Mouse (Mus musculus) myocyte (in vitro differentiated cells): ENCODE measurements at regions not wholly inside any gene's neighbourhood (a gene's known extent, or its start where the extent isn't known, plus 50 kb on each side); places are given as distances from the start of the nearest gene placed in this dataset.

Experiments
- H3K27me3 ChIP-seq: one replicate; pipeline ENCODE4 v1.6.1; 2011; ENCODE audit not compliant: control insufficient read depth, insufficient read depth, insufficient read length
- H3K36me3 ChIP-seq: one replicate; pipeline ENCODE4 v1.6.1; 2011; ENCODE audit not compliant: control insufficient read depth, insufficient read depth
- H3K4me2 ChIP-seq: one replicate; pipeline ENCODE4 v1.6.1; 2011; ENCODE audit warnings: low read depth, control low read depth
- H3K4me3 ChIP-seq: one replicate; pipeline ENCODE4 v1.5.1; 2011; ENCODE audit warnings: mild to moderate bottlenecking, control low read depth, moderate library complexity
- H3K79me2 ChIP-seq: one replicate; pipeline ENCODE4 v1.6.1; 2011; ENCODE audit not compliant: control insufficient read depth, insufficient read depth
- H3ac ChIP-seq: one replicate; pipeline ENCODE4 v1.6.1; 2011; ENCODE audit not compliant: control insufficient read depth, insufficient read length
- CEBPB ChIP-seq: IDR thresholded peaks from 2 replicates; pipeline ENCODE4 v1.6.1; 2011; ENCODE audit warnings: mild to moderate bottlenecking, moderate library complexity; ENCODE audit not compliant: poor library complexity, insufficient read depth, severe bottlenecking
- E2F4 ChIP-seq: IDR thresholded peaks from one replicate; pipeline ENCODE4 v1.6.1; 2011; ENCODE audit warnings: mild to moderate bottlenecking, control low read depth, moderate library complexity; ENCODE audit not compliant: insufficient read depth
- MAX ChIP-seq: IDR thresholded peaks from one replicate; pipeline ENCODE4 v1.6.1; 2011; ENCODE audit warnings: low read depth, mild to moderate bottlenecking, control low read depth
- MYOD1 ChIP-seq, 3 experiments: IDR thresholded peaks; one replicate each; pipeline ENCODE4 v1.6.1; 2011; ENCODE audit warnings: control low read depth in 2 of 3, low read depth in 2 of 3, mild to moderate bottlenecking in 2 of 3, moderate library complexity in 1 of 3; ENCODE audit not compliant: insufficient read length in 2 of 3, control insufficient read depth in 1 of 3
- MYOG ChIP-seq, 3 experiments: IDR thresholded peaks; one replicate each; pipeline ENCODE4 v1.6.1; 2011; ENCODE audit warnings: control low read depth in 2 of 3, low read depth in 2 of 3, mild to moderate bottlenecking in 2 of 3; ENCODE audit not compliant: insufficient read length in 2 of 3, control insufficient read depth in 1 of 3, insufficient read depth in 1 of 3
- POLR2A ChIP-seq: IDR thresholded peaks from one replicate; pipeline ENCODE4 v1.6.1; 2011; ENCODE audit warnings: low read depth, mild to moderate bottlenecking, control low read depth, moderate library complexity; ENCODE audit not compliant: insufficient read length
- POLR2AphosphoS2 ChIP-seq: IDR thresholded peaks from one replicate; pipeline ENCODE4 v1.6.1; 2011; ENCODE audit warnings: low read depth, control low read depth; ENCODE audit not compliant: insufficient read length
- REST ChIP-seq: IDR thresholded peaks from one replicate; pipeline ENCODE4 v1.6.1; 2011; ENCODE audit warnings: mild to moderate bottlenecking, control low read depth, moderate library complexity; ENCODE audit not compliant: insufficient read depth, insufficient read length
- SRF ChIP-seq: IDR thresholded peaks from one replicate; pipeline ENCODE4 v1.6.1; 2011; ENCODE audit warnings: low read depth; ENCODE audit not compliant: control insufficient read depth, insufficient read length
- TCF12 ChIP-seq: IDR thresholded peaks from one replicate; pipeline ENCODE4 v1.6.1; 2011; ENCODE audit warnings: mild to moderate bottlenecking, control low read depth; ENCODE audit not compliant: poor library complexity, insufficient read depth, severe bottlenecking
- TCF3 ChIP-seq: IDR thresholded peaks from one replicate; pipeline ENCODE4 v1.6.1; 2011; ENCODE audit warnings: low read depth, control low read depth; ENCODE audit not compliant: insufficient read length
- USF1 ChIP-seq: IDR thresholded peaks from one replicate; pipeline ENCODE4 v1.6.1; 2011; ENCODE audit warnings: low read depth, mild to moderate bottlenecking, control low read depth, moderate library complexity

DNA sequence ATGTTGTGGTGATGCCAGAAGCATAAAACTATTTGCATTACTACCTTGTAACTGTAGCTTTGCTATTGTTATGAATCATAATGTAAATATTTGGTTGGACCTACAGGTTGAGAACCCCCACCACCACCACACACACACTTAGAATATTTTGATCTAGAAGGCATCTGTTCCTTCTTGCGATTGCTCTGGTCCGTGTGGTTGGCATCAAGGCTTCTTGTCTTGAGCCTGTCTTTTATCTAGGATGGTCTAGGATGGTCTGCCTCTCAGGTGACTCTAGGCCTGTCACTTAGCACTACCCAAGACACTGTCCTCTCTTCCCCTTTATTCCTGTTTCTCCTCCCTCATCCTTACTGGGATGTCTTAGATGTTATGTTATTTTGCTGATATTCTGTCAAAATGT, 76.6 kb upstream of the Jade1 start:
- Histone ChIP-seq H3K36me3 (no peaks in the 10 kb centered on the region), H3K4me2 (no peak overlapping the region), H3ac (no peak overlapping the region), H3K4me3 (no peak overlapping the region), H3K79me2 (no peaks in the 10 kb centered on the region), H3K27me3 (no peaks in the 10 kb centered on the region)
- TF ChIP-seq SRF, result no peak
- TF ChIP-seq MYOD1 (IDR thresholded peaks at IDR 0.05; ENCODE audit: control insufficient read depth in 1 of 3, insufficient read length in 2 of 3, low read depth in 2 of 3), result no peak
- TF ChIP-seq TCF12, result no peak
- TF ChIP-seq REST, result no peak
- no peak for TF ChIP-seq USF1
- TF ChIP-seq POLR2A, result no peak

GRCm38 (mm10) chr3:41476516-41476915, 79.0 kb upstream of the Jade1 start:
- H3K79me2 ChIP-seq, result no peaks in the 10 kb centered on the region
- TF ChIP-seq CEBPB (no peak), MYOG (IDR thresholded peaks at IDR 0.05; ENCODE audit: control insufficient read depth in 1 of 3, insufficient read depth in 1 of 3, insufficient read length in 2 of 3, low read depth in 2 of 3) (no peak)
- no peaks in the 10 kb centered on the region for H3K36me3 ChIP-seq
- H3ac ChIP-seq, result no peak overlapping the region
- H3K4me2 ChIP-seq, result no peak overlapping the region
- H3K27me3 ChIP-seq, result no peaks in the 10 kb centered on the region
- H3K4me3 ChIP-seq, result no peak overlapping the region

- Histone ChIP-seq H3K27me3 (no peaks in the 10 kb centered on the region), H3K4me2 (no peak overlapping the region), H3ac (no peak overlapping the region), H3K79me2 (no peaks in the 10 kb centered on the region), H3K4me3 (no peak overlapping the region), H3K36me3 (no peaks in the 10 kb centered on the region)
- TF ChIP-seq CEBPB (no peak), POLR2A (no peak), USF1 (no peak), TCF12 (no peak), MYOG (IDR thresholded peaks at IDR 0.05; ENCODE audit: control insufficient read depth in 1 of 3, insufficient read depth in 1 of 3, insufficient read length in 2 of 3, low read depth in 2 of 3) (no peak), REST (no peak), TCF3 (no peak)
These were observed 82.9 kb upstream of the Jade1 start for GRCm38 (mm10) chr3:41472586-41472985.

DNA sequence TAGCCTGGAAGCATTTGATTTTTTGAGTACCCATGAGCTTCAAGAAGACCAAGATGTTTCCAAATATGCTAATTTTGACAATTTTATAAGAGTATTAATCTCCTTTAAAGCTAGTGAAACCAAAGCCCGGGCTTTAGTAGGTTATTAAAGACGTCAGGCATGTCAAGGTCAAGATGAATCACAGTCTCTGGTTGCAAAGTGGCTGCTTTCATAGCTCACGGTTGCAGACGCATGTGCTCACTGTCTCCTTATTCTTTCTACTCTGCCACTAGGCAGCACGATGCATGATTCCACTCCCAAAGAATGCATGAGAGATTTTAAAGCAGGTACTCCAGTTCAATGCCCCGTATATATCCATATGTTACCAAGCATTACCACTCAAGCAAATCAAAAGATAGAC, 86.4 kb upstream of the Jade1 start:
- Histone ChIP-seq H3ac (no peak overlapping the region), H3K79me2 (no peaks in the 10 kb centered on the region), H3K27me3 (no peaks in the 10 kb centered on the region), H3K4me2 (no peak overlapping the region), H3K36me3 (no peaks in the 10 kb centered on the region), H3K4me3 (no peak overlapping the region)
- TF ChIP-seq USF1 (no peak), E2F4 (no peak), MYOG (IDR thresholded peaks at IDR 0.05; ENCODE audit: control insufficient read depth in 1 of 3, insufficient read depth in 1 of 3, insufficient read length in 2 of 3, low read depth in 2 of 3) (no peak), MYOD1 (IDR thresholded peaks at IDR 0.05; ENCODE audit: control insufficient read depth in 1 of 3, insufficient read length in 2 of 3, low read depth in 2 of 3) (no peak), SRF (no peak)

- TF ChIP-seq POLR2A (no peak), SRF (no peak), MYOD1 (IDR thresholded peaks at IDR 0.05; ENCODE audit: control insufficient read depth in 1 of 3, insufficient read length in 2 of 3, low read depth in 2 of 3) (no peak), TCF3 (no peak), CEBPB (no peak), USF1 (no peak), MYOG (IDR thresholded peaks at IDR 0.05; ENCODE audit: control insufficient read depth in 1 of 3, insufficient read depth in 1 of 3, insufficient read length in 2 of 3, low read depth in 2 of 3) (no peak), POLR2AphosphoS2 (no peak), E2F4 (no peak), MAX (no peak), REST (no peak), TCF12 (no peak)
- Histone ChIP-seq H3K4me2 (no peak overlapping the region), H3K27me3 (no peaks in the 10 kb centered on the region)
These were observed 87.7 kb upstream of the Jade1 start for GRCm38 (mm10) chr3:41467857-41468256.

GRCm38 (mm10) chr3:41465893-41466292, 89.6 kb upstream of the Jade1 start:
- no peaks in the 10 kb centered on the region for H3K27me3 ChIP-seq
- H3K4me2 ChIP-seq, result no peak overlapping the region
- no peak for TF ChIP-seq MAX
- TF ChIP-seq TCF12, result no peak
- no peak for TF ChIP-seq TCF3
- no peak for TF ChIP-seq E2F4
- TF ChIP-seq SRF, result no peak
- TF ChIP-seq CEBPB, result no peak
- no peak for TF ChIP-seq MYOD1 (IDR thresholded peaks at IDR 0.05; ENCODE audit: control insufficient read depth in 1 of 3, insufficient read length in 2 of 3, low read depth in 2 of 3)
- TF ChIP-seq REST, result no peak
- no peak for TF ChIP-seq MYOG (IDR thresholded peaks at IDR 0.05; ENCODE audit: control insufficient read depth in 1 of 3, insufficient read depth in 1 of 3, insufficient read length in 2 of 3, low read depth in 2 of 3)
- no peak for TF ChIP-seq USF1
- TF ChIP-seq POLR2AphosphoS2, result no peak
- TF ChIP-seq POLR2A, result no peak
- no peaks in the 10 kb centered on the region for H3K79me2 ChIP-seq
- H3K4me3 ChIP-seq, result no peak overlapping the region
- no peak overlapping the region for H3ac ChIP-seq
- no peaks in the 10 kb centered on the region for H3K36me3 ChIP-seq

More at GRCm38 (mm10) chr3:41467857-41468256, 87.7 kb upstream of the Jade1 start:
- no peak overlapping the region for H3ac ChIP-seq
- no peaks in the 10 kb centered on the region for H3K36me3 ChIP-seq
- no peaks in the 10 kb centered on the region for H3K79me2 ChIP-seq
- H3K4me3 ChIP-seq, result no peak overlapping the region
